Mouse (Mus musculus) forebrain, embryonic 15.5 days (tissue): ENCODE measurements around the gene Gm29110. TPM values are rescaled to one million over a fixed set of nuclear protein-coding genes. Genes with fewer than 3 reads are reported as not detected.
"Not testable (repeated sequence)": the region's sequence is repeated elsewhere in the genome, so short reads cannot be mapped to it uniquely, and the experiment has no call there.

Source experiments
- ATAC-seq: fragments of 200-750 bp; cut with Nextera tagmentation; replicated peaks from 2 replicates; pipeline ENCODE4 v1.8.0; 2017; ENCODE audit warnings: mild to moderate bottlenecking, moderate TSS enrichment, moderate library complexity
- H3K27ac ChIP-seq: fragments of 300-500 bp; sonication (generic); replicated peaks from 2 replicates; pipeline ENCODE4 v1.5.1; 2015; ENCODE audit warnings: mild to moderate bottlenecking, inconsistent platforms
- H3K27me3 ChIP-seq: fragments of 300-500 bp; sonication (generic); 2 replicates; pipeline ENCODE4 v1.6.1; 2015; ENCODE audit warnings: inconsistent platforms
- H3K36me3 ChIP-seq: fragments of 300-500 bp; sonication (generic); 2 replicates; pipeline ENCODE4 v1.6.1; 2015; ENCODE audit warnings: mild to moderate bottlenecking, inconsistent platforms
- H3K4me1 ChIP-seq: fragments of 300-500 bp; sonication (generic); 2 replicates; pipeline ENCODE4 v1.6.1; 2015; ENCODE audit warnings: inconsistent platforms
- H3K4me2 ChIP-seq: fragments of 300-500 bp; sonication (generic); replicated peaks from 2 replicates; pipeline ENCODE4 v1.6.1; 2015; ENCODE audit warnings: mild to moderate bottlenecking, inconsistent platforms
- H3K4me3 ChIP-seq: fragments of 300-500 bp; sonication (generic); 2 replicates; pipeline ENCODE4 v1.5.1; 2015; ENCODE audit warnings: mild to moderate bottlenecking, inconsistent platforms
- H3K9ac ChIP-seq: fragments of 300-500 bp; sonication (generic); replicated peaks from 2 replicates; pipeline ENCODE4 v1.6.1; 2015; ENCODE audit warnings: mild to moderate bottlenecking, inconsistent platforms
- H3K9me3 ChIP-seq: fragments of 300-500 bp; sonication (generic); 2 replicates; pipeline ENCODE4 v1.6.1; 2016; ENCODE audit warnings: inconsistent platforms
- WGBS: fragments of 180-500 bp; shearing (Covaris S2); methylation state at CpG from one replicate; pipeline ENCODE4 v1.1.7; 2015; ENCODE audit warnings: mixed read lengths; 5-methylcytosine and 5-hydroxymethylcytosine counted together
- polyA plus RNA-seq: library from polyadenylated mRNA; unstranded; fragments of >200 nt; fragmentation: Nextera tagmentation; extraction: Ambion mirVana; gene quantifications from 2 replicates; pipeline ENCODE4 v1.2.1, GENCODE M21; 2015

Gm29110 gene
- not detected in 2 replicates for polyA plus RNA-seq

GRCm38 (mm10) chrY:74470231-74470630 is at the start of gene Gm29110:
TSS of gene Gm29110 (plus strand) at chrY:74470531.
- 44% methylated on average over 2 of the region's 6 CpGs for WGBS
- not testable (repeated sequence) for H3K4me1 ChIP-seq, H3K27me3 ChIP-seq, H3K9me3 ChIP-seq, H3K9ac ChIP-seq, H3K4me2 ChIP-seq, H3K36me3 ChIP-seq, H3K27ac ChIP-seq, ATAC-seq, H3K4me3 ChIP-seq

Other genes starting within 250 kb of the Gm29110 start
- gene Gm21913, start 153.4 kb downstream of the Gm29110 start, polyA plus RNA-seq, result not detected in 2 replicates